Mouse (Mus musculus): ENCODE results near the gene Nos3. TPM values are rescaled to one million over a fixed set of nuclear protein-coding genes. Genes with fewer than 3 reads are reported as not detected.
A peak's percentile ranks its signal among the peaks of the same experiment; 100 is the strongest.

The Nos3 gene
- polyA plus RNA-seq (2015; fragmentation: Nextera tagmentation; extraction: Ambion mirVana): 12.8 and 14.0 TPM in 2 replicates

DNA sequence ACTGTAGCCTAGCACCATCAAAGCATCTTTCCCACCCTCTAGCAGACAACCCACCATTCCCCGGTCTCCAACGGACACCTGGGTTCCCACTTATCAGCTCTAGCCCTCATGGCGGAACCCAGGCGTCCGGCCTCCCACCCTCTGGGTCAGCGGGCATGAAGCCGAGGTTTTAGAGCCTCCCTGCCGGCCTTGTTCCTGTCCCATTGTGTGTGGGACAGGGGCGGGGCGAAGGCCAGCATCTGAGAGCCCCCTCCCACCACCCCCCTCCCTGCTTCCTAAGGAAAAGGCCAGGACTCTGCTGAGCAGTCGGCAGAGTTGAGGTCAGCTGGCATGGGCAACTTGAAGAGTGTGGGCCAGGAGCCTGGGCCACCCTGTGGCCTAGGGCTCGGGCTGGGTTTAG, at the start of gene Nos3:
Gene Nos3, plus strand, starts transcription at position 303 of the 400 bp plus-strand sequence.
- 52% methylated on average over 12 of the region's 12 CpGs for WGBS
- ATAC-seq (replicated peaks; ENCODE audit: low FRiP score, low read depth) (0 out of 2 replicates have a peak, but pooled peaks have one; percentile 20), DNase-seq (ENCODE audit: low spot score) (no peak)
- Histone ChIP-seq H3K36me3 (ENCODE audit: insufficient read depth, low read length) (no peaks in the 10 kb centered on the region), H3K27me3 (ENCODE audit: insufficient read depth, low read length) (no peaks in the 10 kb centered on the region), H3K4me2 (ENCODE audit: low read length) (peak within 1 kb of the TSS; percentile 43), H3K4me1 (replicated peaks; ENCODE audit: insufficient read depth, low read length) (no peaks in the 10 kb centered on the region), H3K9me3 (replicated peaks; ENCODE audit: low read length) (no peaks in the 10 kb centered on the region), H3K4me3 (replicated peaks; ENCODE audit: low read depth, low read length) (peak within 1 kb of the TSS; percentile 24), H3K27ac (peak within 1 kb of the TSS; percentile 56; the same call in 1 of the 2 replicates), H3K9ac (ENCODE audit: low read depth, low read length) (0 out of 2 replicates have a peak within 1 kb of the TSS, but pooled peaks have one; percentile 3)
- TF ChIP-seq CTCF (IDR thresholded peaks at IDR 0.05; ENCODE audit: low read depth): no peak

DNA sequence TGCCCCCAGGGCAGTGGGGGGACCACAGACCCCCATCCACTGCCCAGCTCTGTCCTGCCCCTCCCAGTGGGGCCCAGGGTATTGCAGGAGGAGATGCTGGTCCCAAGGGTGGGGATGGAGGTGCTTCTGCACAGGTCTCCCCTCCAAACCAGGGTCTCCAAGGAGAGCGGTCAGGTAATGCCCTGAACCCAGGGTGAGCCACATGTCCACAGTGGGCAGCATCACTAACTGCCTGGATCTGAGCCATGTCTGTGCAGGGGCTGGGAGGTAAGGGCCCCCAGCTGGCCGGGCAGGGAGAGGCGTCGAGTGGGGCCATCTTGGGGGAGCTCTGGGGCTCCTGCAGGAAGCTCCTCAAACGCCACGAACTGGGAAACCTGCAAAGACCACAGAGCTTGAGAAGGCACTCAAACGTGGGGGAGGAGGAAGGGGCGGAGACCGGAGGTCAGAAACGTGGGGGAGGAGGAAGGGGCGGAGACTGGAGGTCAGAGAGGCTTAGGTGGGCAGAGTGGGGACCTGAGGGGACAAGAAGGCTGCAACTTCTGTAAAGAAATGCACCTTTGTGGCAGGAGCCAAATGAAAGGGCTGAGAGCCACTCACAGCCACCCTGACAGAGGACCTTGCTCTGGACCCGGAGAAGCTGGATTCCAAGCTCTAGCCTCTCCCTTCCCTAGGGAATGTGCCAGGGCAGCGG, 44.7 kb upstream of the Nos3 start:
- H3K9ac ChIP-seq (ENCODE audit: low read depth, low read length): 0 out of 2 replicates have a peak overlapping the region, but pooled peaks have one; percentile 13
- ATAC-seq (replicated peaks; ENCODE audit: low FRiP score, low read depth) (peak; percentile 2; the same call in 1 of the 2 replicates), DNase-seq (ENCODE audit: low spot score) (peak; percentile 42)
- peak overlapping the region; percentile 25 for H3K4me2 ChIP-seq (ENCODE audit: low read length)
- H3K9me3 ChIP-seq (replicated peaks; ENCODE audit: low read length): no peaks in the 10 kb centered on the region
- no peaks in the 10 kb centered on the region for H3K27me3 ChIP-seq (ENCODE audit: insufficient read depth, low read length)
- 0 out of 2 replicates have a peak, but pooled peaks cover 4% of the 10 kb centered on the region for H3K36me3 ChIP-seq (ENCODE audit: insufficient read depth, low read length)
- TF ChIP-seq CTCF (IDR thresholded peaks at IDR 0.05; ENCODE audit: low read depth): no peak
- 12% methylated on average over 13 of the region's 13 CpGs for WGBS
- H3K27ac ChIP-seq: peak overlapping the region; percentile 57
- no peak overlapping the region for H3K4me3 ChIP-seq (replicated peaks; ENCODE audit: low read depth, low read length)
- H3K4me1 ChIP-seq (replicated peaks; ENCODE audit: insufficient read depth, low read length): peaks cover 6% of the 10 kb centered on the region; the same call in 1 of the 2 replicates

DNA sequence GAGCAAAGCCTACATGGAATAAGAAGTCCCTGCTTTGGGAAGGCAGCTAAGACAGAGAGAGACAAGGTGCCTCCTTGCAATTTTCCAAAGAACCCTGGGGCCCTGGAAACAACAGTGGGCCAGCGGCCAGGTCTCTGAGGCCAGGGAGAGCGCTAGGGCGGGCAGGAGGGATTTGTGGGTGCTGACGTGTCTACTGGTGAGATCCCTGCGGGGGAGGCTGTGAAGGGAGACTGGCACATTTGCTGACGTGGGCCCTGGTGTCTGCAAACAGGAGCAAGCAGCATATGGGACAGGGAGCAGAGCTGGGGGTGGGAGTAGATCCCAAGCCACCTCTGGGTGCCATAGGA, 44.2 kb upstream of the Nos3 start:
- Histone ChIP-seq H3K4me2 (ENCODE audit: low read length) (peak overlapping the region; percentile 25), H3K27ac (peak overlapping the region; percentile 57), H3K4me3 (replicated peaks; ENCODE audit: low read depth, low read length) (no peak overlapping the region), H3K36me3 (ENCODE audit: insufficient read depth, low read length) (0 out of 2 replicates have a peak, but pooled peaks cover 6% of the 10 kb centered on the region), H3K9me3 (replicated peaks; ENCODE audit: low read length) (no peaks in the 10 kb centered on the region), H3K9ac (ENCODE audit: low read depth, low read length) (0 out of 2 replicates have a peak overlapping the region, but pooled peaks have one; percentile 13), H3K27me3 (ENCODE audit: insufficient read depth, low read length) (no peaks in the 10 kb centered on the region), H3K4me1 (replicated peaks; ENCODE audit: insufficient read depth, low read length) (peaks cover 6% of the 10 kb centered on the region; the same call in 1 of the 2 replicates)
- TF ChIP-seq CTCF (IDR thresholded peaks at IDR 0.05; ENCODE audit: low read depth): no peak
- DNase-seq (ENCODE audit: low spot score) (no peak), ATAC-seq (replicated peaks; ENCODE audit: low FRiP score, low read depth) (peak; percentile 58)
- WGBS: 32% methylated on average over 6 of the region's 6 CpGs

- 0 out of 2 replicates have a peak, but pooled peaks cover 6% of the 10 kb centered on the region for H3K36me3 ChIP-seq (ENCODE audit: insufficient read depth, low read length)
- no peak overlapping the region for H3K27ac ChIP-seq
- WGBS: 64% methylated on average over 5 of the region's 5 CpGs
- ATAC-seq (replicated peaks; ENCODE audit: low FRiP score, low read depth) (no peak), DNase-seq (ENCODE audit: low spot score) (no peak)
- H3K4me1 ChIP-seq (replicated peaks; ENCODE audit: insufficient read depth, low read length): peaks cover 6% of the 10 kb centered on the region; the same call in 1 of the 2 replicates
- no peak overlapping the region for H3K4me2 ChIP-seq (ENCODE audit: low read length)
- no peak for TF ChIP-seq CTCF (IDR thresholded peaks at IDR 0.05; ENCODE audit: low read depth)
- no peaks in the 10 kb centered on the region for H3K27me3 ChIP-seq (ENCODE audit: insufficient read depth, low read length)
- no peaks in the 10 kb centered on the region for H3K9me3 ChIP-seq (replicated peaks; ENCODE audit: low read length)
- no peak overlapping the region for H3K4me3 ChIP-seq (replicated peaks; ENCODE audit: low read depth, low read length)
- H3K9ac ChIP-seq (ENCODE audit: low read depth, low read length): no peak overlapping the region
These were observed 43.7 kb upstream of the Nos3 start for GRCm38 (mm10) chr5:24320894-24321293.

- Histone ChIP-seq H3K27ac (no peak overlapping the region), H3K36me3 (ENCODE audit: insufficient read depth, low read length) (0 out of 2 replicates have a peak, but pooled peaks cover 6% of the 10 kb centered on the region), H3K9me3 (replicated peaks; ENCODE audit: low read length) (no peaks in the 10 kb centered on the region), H3K9ac (ENCODE audit: low read depth, low read length) (no peak overlapping the region), H3K27me3 (ENCODE audit: insufficient read depth, low read length) (no peaks in the 10 kb centered on the region), H3K4me3 (replicated peaks; ENCODE audit: low read depth, low read length) (no peak overlapping the region), H3K4me1 (replicated peaks; ENCODE audit: insufficient read depth, low read length) (peaks cover 6% of the 10 kb centered on the region; the same call in 1 of the 2 replicates), H3K4me2 (ENCODE audit: low read length) (no peak overlapping the region)
- WGBS: 28% methylated on average over 22 of the region's 22 CpGs
- ATAC-seq (replicated peaks; ENCODE audit: low FRiP score, low read depth) (peak; percentile 43; the same call in 1 of the 2 replicates), DNase-seq (ENCODE audit: low spot score) (no peak)
- TF ChIP-seq CTCF (IDR thresholded peaks at IDR 0.05; ENCODE audit: low read depth): no peak
These were observed 42.6 kb upstream of the Nos3 start for GRCm38 (mm10) chr5:24321711-24322682.

GRCm38 (mm10) chr5:24325251-24325650, 39.4 kb upstream of the Nos3 start:
- ATAC-seq (replicated peaks; ENCODE audit: low FRiP score, low read depth) (no peak), DNase-seq (ENCODE audit: low spot score) (no peak)
- Histone ChIP-seq H3K27ac (no peak overlapping the region), H3K4me2 (ENCODE audit: low read length) (no peak overlapping the region), H3K27me3 (ENCODE audit: insufficient read depth, low read length) (no peaks in the 10 kb centered on the region), H3K4me1 (replicated peaks; ENCODE audit: insufficient read depth, low read length) (peaks cover 21% of the 10 kb centered on the region), H3K36me3 (ENCODE audit: insufficient read depth, low read length) (0 out of 2 replicates have a peak, but pooled peaks cover 6% of the 10 kb centered on the region), H3K9ac (ENCODE audit: low read depth, low read length) (no peak overlapping the region), H3K4me3 (replicated peaks; ENCODE audit: low read depth, low read length) (no peak overlapping the region), H3K9me3 (replicated peaks; ENCODE audit: low read length) (no peaks in the 10 kb centered on the region)
- WGBS: 61% methylated on average over 14 of the region's 14 CpGs
- TF ChIP-seq CTCF (IDR thresholded peaks at IDR 0.05; ENCODE audit: low read depth): no peak

All from kidney, postnatal 0 days (tissue).